Mouse (Mus musculus) brain, adult 2 months (tissue): Measurements from ENCODE around the gene Ice2.

Experiments
- DNase-seq: peaks from one replicate; pipeline ENCODE4 v3.0.0; 2011; ENCODE audit warnings: low read depth, low spot score

Gene Ice2

GRCm38 (mm10) chr9:69458982-69459381 is 61.3 kb downstream of the Ice2 start:
- no peak for DNase-seq

GRCm38 (mm10) chr9:69459876-69460275 is 62.2 kb downstream of the Ice2 start:
- DNase-seq = no peak

GRCm38 (mm10) chr9:69463046-69463445 is 65.3 kb downstream of the Ice2 start:
- DNase-seq = no peak

- DNase-seq = no peak
These were observed 66.5 kb downstream of the Ice2 start for GRCm38 (mm10) chr9:69464109-69464756.

GRCm38 (mm10) chr9:69466098-69466497 is 68.4 kb downstream of the Ice2 start:
- DNase-seq = no peak

GRCm38 (mm10) chr9:69467310-69467939 is 69.7 kb downstream of the Ice2 start:
- no peak for DNase-seq

- DNase-seq = peak; percentile 33
These were observed 71.3 kb downstream of the Ice2 start for GRCm38 (mm10) chr9:69468991-69469390.

GRCm38 (mm10) chr9:69470362-69470761 is 72.7 kb downstream of the Ice2 start:
- peak; percentile 63 for DNase-seq

GRCm38 (mm10) chr9:69470921-69471320 is 73.2 kb downstream of the Ice2 start:
- no peak for DNase-seq

- no peak for DNase-seq
These were observed 75.0 kb downstream of the Ice2 start for GRCm38 (mm10) chr9:69472724-69473123.

GRCm38 (mm10) chr9:69475873-69476272 is 78.2 kb downstream of the Ice2 start:
- DNase-seq = no peak

GRCm38 (mm10) chr9:69477195-69477823 is 79.6 kb downstream of the Ice2 start:
- DNase-seq = no peak

- no peak for DNase-seq
These were observed 80.1 kb downstream of the Ice2 start for GRCm38 (mm10) chr9:69477824-69478222.

- peak; percentile 90 for DNase-seq
These were observed 82.6 kb downstream of the Ice2 start for GRCm38 (mm10) chr9:69480344-69480743.
